Mouse (Mus musculus): Measurements from ENCODE around the gene Il9r.

GRCm38 (mm10) chr11:32195867-32196540 is 4.1 kb downstream of the Il9r start:
- TF ChIP-seq CTCF (IDR thresholded peaks at IDR 0.05; ENCODE audit: low read depth) (no peak), EP300 (IDR thresholded peaks at IDR 0.05; ENCODE audit: low read depth) (no peak)

All from liver, postnatal 0 days (tissue).